Mouse (Mus musculus) thymus, postnatal 25 days (tissue): ENCODE data around the gene Srd5a1.
"Not testable (repeated sequence)": the region's sequence is repeated elsewhere in the genome, so short reads cannot be mapped to it uniquely, and the experiment has no call there.

Experiments
- DNase-seq: peaks from one replicate; pipeline ENCODE4 v3.0.0; 2022

Srd5a1 gene

GRCm38 (mm10) chr13:69565401-69565800, 45.8 kb downstream of the Srd5a1 start:
- DNase-seq: not testable (repeated sequence)

DNA sequence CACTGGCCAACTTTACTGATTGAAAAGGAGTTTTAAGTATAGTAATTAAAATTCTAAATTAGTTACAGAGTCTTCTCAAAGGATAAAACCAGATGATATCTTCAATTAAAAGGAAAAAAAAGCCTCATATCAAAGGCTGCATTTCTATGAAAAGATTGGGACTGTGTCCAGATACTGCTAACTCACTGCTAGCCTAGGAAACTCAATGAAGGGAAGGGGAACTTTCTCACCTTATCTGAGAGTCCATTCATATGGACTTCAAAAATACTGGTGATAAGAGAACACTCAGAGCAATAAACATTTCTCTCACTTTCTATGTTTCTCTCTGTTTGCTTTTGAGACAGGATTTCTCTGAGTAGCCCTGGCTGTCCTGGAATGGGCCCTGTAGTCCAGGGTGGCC, 46.7 kb downstream of the Srd5a1 start:
- DNase-seq: no peak

DNA sequence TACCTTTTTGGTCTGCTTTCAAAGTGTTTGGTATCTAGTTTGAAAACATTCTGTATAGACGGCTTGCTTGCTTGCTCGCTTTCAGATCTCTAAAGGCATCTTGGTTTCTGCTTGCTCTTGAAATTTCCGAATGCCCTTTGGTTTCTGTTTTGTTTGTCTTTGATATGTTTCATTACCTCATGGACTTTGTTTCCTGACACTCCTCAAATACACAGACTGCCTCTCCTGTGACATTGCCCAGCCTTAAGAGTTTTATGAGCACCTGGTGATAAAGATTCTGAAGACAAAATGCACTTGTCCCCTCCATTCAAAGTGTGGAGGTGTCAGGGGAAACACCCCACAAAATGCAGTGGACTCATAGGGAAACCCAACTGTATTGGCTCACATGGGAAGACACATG, 47.3 kb downstream of the Srd5a1 start:
- no peak for DNase-seq

- no peak for DNase-seq
Observed at GRCm38 (mm10) chr13:69562654-69563574, 48.3 kb downstream of the Srd5a1 start.

- no peak for DNase-seq
Observed at GRCm38 (mm10) chr13:69562004-69562403, 49.2 kb downstream of the Srd5a1 start.

GRCm38 (mm10) chr13:69559291-69559961, 51.8 kb downstream of the Srd5a1 start:
- DNase-seq: no peak

DNA sequence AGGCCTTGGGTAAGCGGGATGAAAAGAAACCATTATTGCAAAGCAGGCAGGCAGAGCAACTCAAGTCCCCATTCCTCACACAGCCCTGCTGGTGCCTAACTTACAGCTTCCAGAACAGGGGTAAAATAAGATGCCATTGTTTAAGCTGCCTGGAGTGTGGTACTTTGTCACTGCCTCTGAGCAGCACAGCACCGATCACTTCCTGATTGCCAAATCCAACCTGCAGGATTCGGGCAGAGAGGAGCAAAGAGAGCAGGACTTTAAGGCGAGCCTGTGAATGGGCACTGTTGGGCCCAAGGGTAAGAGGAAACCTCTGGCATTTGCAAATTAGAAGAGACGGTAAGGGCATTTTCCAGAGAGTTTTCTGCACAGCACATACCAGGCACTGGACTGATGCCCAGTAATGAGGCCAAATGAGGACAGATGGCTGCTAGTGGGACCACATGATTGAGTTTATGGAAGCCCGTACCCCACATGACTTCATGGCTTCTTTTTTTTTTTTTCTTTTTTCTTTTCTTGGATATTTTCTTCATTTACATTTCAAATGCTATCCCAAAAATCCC, 53.1 kb downstream of the Srd5a1 start:
- no peak for DNase-seq

DNA sequence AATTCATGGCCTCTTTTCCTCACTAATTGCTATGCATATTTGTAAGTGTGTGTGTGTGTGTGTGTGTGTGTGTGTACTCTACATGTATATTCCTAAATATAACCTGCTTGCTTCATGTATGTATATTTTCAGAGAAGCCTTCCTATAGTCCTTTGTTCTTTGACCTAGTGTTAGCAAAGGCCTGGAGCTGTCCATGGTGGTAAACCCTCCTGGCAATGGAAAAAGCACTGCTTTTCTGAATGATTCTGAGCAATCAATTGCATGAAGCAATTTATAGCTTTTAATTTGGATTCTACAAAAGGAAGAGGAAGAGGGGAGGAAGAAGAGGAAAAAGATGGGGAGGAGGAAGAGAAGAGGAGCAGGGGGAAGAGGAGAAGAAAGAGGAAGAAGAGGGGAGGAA, 54.5 kb downstream of the Srd5a1 start:
- DNase-seq: no peak

DNA sequence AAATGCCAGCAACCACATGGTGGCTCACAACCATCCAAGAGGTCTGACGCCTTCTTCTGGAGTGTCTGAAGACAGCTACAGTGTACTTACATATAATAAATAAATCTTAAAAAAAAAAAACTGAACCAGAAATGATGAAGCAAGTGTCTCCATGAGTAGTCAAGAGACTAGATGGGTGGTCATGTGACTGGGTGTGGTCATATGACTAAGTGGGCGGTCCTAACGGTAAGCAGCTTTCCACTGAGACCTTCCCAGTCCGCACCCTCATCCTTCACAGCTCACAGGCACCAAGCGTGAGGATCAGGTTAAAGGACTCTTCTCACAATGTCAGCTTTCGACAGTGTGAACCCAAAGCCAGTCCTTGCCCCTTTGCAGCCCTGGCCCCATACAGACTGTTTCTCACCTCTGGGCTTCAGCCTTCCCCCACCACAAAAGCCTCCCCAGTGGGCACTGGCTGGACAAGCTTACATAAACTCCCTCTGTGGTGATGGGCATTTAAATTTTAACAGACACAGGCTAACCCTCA, 55.2 kb downstream of the Srd5a1 start:
- no peak for DNase-seq

GRCm38 (mm10) chr13:69555045-69555444, 56.2 kb downstream of the Srd5a1 start:
- DNase-seq: no peak

- no peak for DNase-seq
Observed at GRCm38 (mm10) chr13:69554255-69554654, 57.0 kb downstream of the Srd5a1 start.

DNA sequence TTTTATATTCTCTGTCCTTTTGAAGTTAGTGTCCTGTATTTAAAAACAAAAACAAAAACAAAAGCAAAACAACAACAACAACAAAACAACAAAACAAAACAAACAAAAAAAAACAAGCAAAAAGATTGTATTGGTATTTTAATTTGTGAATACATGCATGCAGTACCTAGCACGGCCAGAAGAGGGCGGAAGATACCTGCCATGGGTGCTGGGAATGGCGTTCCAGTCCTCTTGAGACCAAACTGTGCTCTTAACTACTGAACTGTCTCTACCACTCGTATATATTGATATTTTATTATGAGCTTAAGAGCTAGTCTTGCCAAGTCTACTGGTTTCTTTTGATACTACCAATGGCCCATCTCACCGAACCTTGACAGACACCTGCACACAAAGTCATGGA, 58.2 kb downstream of the Srd5a1 start:
- peak; percentile 30 for DNase-seq

- DNase-seq: no peak
Observed at GRCm38 (mm10) chr13:69550831-69551230, 60.4 kb downstream of the Srd5a1 start.

DNA sequence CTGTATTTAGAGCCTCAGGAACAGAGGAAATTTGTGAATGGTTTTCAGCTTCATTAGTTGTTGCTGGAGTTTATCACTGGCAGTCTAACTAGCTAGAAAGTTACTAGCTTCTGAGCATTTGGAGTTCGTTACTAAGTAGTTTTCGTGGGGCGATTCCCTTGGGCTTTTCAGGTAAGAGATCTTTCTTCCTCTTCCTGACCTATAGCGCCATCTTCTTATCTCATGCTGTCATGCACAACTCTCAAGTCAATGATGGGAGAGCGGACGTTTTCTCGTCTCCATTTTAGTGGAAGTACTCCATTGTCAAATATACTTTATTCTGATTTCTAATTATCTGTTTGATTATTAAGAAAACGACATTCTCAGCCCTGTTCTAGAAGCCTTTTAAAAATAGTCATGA, 61.3 kb downstream of the Srd5a1 start:
- DNase-seq: no peak

DNA sequence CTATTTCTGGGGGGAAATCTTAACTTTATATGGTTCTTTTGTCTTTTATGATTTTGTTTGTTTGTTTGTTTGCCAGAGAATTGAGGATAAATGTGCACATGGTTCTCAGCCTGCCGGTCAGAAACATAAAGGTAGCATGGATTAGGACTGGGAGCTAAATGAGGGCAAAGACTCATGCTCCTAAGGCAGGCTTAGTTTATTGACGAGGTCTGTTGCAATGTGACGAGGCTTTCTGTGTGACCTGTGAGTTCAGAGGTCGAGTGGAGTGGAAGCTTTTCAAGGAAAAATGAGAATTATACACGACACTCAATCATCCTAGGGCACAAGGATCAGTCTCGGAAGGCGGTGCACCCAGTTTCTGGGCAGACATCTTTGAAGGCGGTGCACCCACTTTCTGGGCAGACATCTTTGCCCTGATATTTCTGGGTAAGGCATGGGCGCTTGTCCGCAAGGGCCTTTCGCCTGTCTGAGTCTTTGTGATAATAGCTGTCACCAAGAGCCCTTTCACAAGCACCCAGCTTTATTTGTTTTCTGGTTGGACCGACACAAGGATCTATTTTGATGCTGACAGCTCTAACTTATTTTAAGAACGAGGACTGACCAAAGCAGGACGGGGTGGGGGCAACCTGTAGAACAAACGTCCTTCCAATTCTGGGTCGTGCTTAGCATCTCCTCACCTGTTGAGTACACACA, 63.6 kb downstream of the Srd5a1 start:
- DNase-seq: no peak

GRCm38 (mm10) chr13:69545019-69545418, 66.2 kb downstream of the Srd5a1 start:
- DNase-seq: peak; percentile 69

- DNase-seq: no peak
Observed at GRCm38 (mm10) chr13:69543595-69543994, 67.6 kb downstream of the Srd5a1 start.

GRCm38 (mm10) chr13:69542571-69543352, 68.5 kb downstream of the Srd5a1 start:
- DNase-seq: no peak

DNA sequence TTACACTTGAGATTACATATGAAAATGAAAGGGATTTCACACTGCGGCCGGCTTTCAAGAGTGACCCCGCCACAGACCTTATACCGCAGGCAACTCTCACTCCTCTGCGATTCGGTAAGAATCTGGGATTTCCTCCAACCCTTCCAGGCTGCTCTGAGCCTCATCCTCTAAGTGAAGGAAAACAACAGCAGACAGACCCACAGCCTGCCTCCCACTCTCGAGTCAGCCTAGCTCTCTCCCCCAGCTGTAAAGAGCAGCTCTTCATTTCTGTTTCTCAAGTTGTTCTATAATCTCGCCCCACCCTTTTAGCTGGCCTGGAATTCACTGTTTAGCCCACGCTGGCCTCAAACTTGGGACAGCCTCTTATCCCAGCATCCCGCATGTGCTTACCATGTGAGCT, 69.5 kb downstream of the Srd5a1 start:
- no peak for DNase-seq

- no peak for DNase-seq
Observed at GRCm38 (mm10) chr13:69541209-69541608, 70.0 kb downstream of the Srd5a1 start.

DNA sequence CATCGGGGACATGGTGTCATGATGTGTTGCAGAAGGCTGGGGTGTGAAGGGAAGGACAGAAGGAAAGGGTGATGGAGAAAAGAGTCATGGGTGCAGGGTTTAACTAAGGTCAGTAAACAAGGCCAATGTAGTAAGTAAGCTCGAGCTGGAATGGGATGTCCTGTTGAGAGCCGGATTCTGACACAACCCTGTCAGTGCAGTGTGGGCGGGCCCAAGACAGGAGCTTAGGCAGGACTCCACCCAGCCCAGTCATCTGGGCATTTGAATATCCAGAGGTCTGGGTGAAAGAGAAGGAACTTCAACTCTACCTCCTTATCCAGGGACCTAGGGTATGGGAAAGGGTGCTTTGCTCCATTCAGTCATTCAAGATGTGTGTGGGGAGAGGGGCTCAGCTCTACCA, 72.9 kb downstream of the Srd5a1 start:
- no peak for DNase-seq

- DNase-seq: no peak
Observed at GRCm38 (mm10) chr13:69537366-69537765, 73.9 kb downstream of the Srd5a1 start.
